Mouse (Mus musculus): ENCODE results near the gene Rnf17.

DNA sequence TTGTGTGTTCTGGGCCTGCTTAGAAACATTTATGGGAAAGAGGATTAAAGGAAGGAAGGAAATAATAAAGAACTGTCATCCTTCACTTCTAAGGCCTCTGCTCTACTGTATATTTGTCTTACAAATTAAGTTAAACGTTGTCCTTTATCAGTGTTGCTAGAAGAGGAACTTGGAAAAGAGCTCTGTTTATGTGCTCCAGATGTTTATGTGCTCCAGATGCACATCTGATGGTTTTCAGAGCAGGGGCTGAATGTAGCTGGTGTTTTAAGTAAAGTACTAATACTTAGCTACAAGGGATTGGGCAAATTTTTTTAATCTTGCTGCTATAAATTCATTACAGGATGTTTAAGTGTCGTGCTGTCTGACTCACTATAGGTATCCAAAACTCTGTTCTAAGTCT, 59.7 kb downstream of the Rnf17 start:
- TF ChIP-seq POLR2A (IDR thresholded peaks at IDR 0.05; ENCODE audit: borderline replicate concordance, extremely low read depth, low read depth, low read length), result no peak
- TF ChIP-seq CTCF (IDR thresholded peaks at IDR 0.05; ENCODE audit: insufficient read depth, low read length), result no peak
